Mouse (Mus musculus): ENCODE measurements at regions not wholly inside any gene's neighbourhood (a gene's known extent, or its start where the extent isn't known, plus 50 kb on each side); places are given as distances from the start of the nearest gene placed in this dataset.

DNA sequence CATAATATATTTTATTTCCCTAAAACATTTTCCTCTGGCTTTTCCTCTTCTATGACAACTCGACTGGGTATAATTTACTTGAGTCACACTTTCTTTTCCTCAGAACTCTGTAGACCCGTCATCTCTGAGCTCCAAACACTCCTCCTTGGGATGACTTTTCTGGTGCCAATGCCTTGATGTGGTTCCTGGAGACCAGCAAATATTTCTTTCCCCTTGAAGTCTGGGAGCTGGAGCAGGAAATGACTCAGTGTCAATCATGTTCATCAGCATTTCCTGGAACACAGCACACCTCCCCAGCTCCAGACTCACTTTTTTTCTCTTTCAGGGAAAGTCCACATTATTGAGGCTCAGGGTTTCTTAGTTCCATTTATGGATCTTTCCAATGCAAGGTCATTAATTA lies 197.3 kb upstream of the Irx3 start:
- Histone ChIP-seq H3K9ac (replicated peaks) (no peak overlapping the region), H3K4me2 (ENCODE audit: low read depth, low read length) (no peak overlapping the region), H3K4me3 (ENCODE audit: low read depth, low read length) (no peak overlapping the region), H3K27me3 (ENCODE audit: insufficient read depth, low read length) (0 out of 2 replicates have a peak, but pooled peaks cover 3% of the 10 kb centered on the region), H3K4me1 (ENCODE audit: insufficient read depth) (no peaks in the 10 kb centered on the region), H3K27ac (ENCODE audit: low read depth) (no peak overlapping the region), H3K36me3 (replicated peaks; ENCODE audit: insufficient read depth, low read length) (no peaks in the 10 kb centered on the region), H3K9me3 (ENCODE audit: low read length) (0 out of 2 replicates have a peak, but pooled peaks cover 3% of the 10 kb centered on the region)
- no peak for TF ChIP-seq EP300 (IDR thresholded peaks at IDR 0.05; ENCODE audit: low read depth)
- TF ChIP-seq CTCF (IDR thresholded peaks at IDR 0.05; ENCODE audit: low read depth): no peak
- DNase-seq (no peak), ATAC-seq (no peak)
- 70% methylated on average over 2 of the region's 2 CpGs for WGBS (ENCODE audit: insufficient replicate concordance)

DNA sequence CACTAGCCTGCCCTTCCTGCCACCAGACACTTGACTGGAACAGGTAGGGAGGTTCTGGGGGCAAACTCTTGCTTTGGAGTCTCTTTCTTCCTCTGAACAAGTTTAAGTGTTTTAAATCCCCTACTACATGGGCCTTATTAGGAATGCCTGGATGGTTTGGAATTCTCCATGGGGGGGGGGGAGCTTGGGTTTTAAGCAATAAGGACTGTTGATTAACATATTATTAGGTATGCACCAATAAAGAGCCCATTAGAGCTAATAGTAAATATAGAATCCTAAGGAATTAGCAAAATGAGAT lies 196.0 kb upstream of the Irx3 start:
- H3K9ac ChIP-seq (replicated peaks): no peak overlapping the region
- no peak overlapping the region for H3K27ac ChIP-seq (ENCODE audit: low read depth)
- H3K4me3 ChIP-seq (ENCODE audit: low read depth, low read length): no peak overlapping the region
- H3K36me3 ChIP-seq (replicated peaks; ENCODE audit: insufficient read depth, low read length): no peaks in the 10 kb centered on the region
- H3K9me3 ChIP-seq (ENCODE audit: low read length): 0 out of 2 replicates have a peak, but pooled peaks cover 3% of the 10 kb centered on the region
- no peak for ATAC-seq
- DNase-seq: no peak
- H3K4me1 ChIP-seq (ENCODE audit: insufficient read depth): no peaks in the 10 kb centered on the region
- 0 out of 2 replicates have a peak, but pooled peaks cover 8% of the 10 kb centered on the region for H3K27me3 ChIP-seq (ENCODE audit: insufficient read depth, low read length)
- TF ChIP-seq CTCF (IDR thresholded peaks at IDR 0.05; ENCODE audit: low read depth) (no peak), EP300 (IDR thresholded peaks at IDR 0.05; ENCODE audit: low read depth) (no peak)
- no peak overlapping the region for H3K4me2 ChIP-seq (ENCODE audit: low read depth, low read length)

DNA sequence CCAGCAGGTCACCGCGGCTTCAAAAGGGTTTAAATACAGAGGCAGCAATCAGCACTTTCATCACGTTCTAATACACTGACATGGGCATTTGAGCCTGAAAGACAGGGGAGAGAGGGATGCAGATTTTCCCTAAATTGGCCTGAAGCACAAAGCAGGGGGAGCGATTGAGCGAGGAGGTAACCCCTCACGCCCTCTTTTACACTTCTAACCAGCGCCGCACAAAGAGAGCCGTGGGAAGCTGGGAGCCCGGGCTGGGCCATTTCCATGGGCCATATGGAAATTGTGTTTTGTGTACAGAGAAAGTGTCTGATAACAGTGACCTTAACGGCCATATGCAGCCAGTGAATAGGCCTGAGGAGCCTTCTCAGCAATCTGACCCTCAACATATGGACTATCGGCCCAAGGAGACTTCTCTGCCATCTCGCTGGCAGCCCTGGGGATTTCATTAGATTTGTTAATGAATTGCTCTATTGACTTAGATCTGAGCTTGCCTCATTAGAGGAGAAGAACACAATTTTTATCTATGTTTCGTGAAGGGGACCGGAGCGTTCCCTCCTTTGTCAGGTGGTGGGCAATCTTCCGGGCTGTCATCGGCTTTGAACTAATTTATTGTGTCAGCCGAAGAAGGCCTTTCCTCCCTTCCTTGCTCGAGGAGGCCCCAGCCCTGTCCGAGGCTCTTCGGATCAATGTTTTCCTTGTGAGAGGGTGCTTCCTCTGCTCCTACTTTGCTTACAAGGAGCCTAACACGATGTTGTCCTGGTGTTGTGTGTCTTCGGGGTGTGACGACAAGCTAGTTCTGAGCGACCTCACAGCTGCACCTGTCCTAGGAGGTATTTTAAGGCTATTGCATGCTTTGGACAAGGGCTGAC lies 195.4 kb upstream of the Irx3 start:
- Histone ChIP-seq H3K36me3 (replicated peaks; ENCODE audit: insufficient read depth, low read length) (no peaks in the 10 kb centered on the region), H3K9ac (replicated peaks) (no peak overlapping the region), H3K9me3 (ENCODE audit: low read length) (0 out of 2 replicates have a peak, but pooled peaks cover 3% of the 10 kb centered on the region), H3K27me3 (ENCODE audit: insufficient read depth, low read length) (0 out of 2 replicates have a peak, but pooled peaks cover 9% of the 10 kb centered on the region), H3K4me1 (ENCODE audit: insufficient read depth) (no peaks in the 10 kb centered on the region), H3K27ac (ENCODE audit: low read depth) (no peak overlapping the region), H3K4me2 (ENCODE audit: low read depth, low read length) (no peak overlapping the region), H3K4me3 (ENCODE audit: low read depth, low read length) (no peak overlapping the region)
- 69% methylated on average over 26 of the region's 26 CpGs for WGBS (ENCODE audit: insufficient replicate concordance)
- no peak for TF ChIP-seq EP300 (IDR thresholded peaks at IDR 0.05; ENCODE audit: low read depth)
- TF ChIP-seq CTCF (IDR thresholded peaks at IDR 0.05; ENCODE audit: low read depth): no peak
- DNase-seq (no peak), ATAC-seq (no peak)

DNA sequence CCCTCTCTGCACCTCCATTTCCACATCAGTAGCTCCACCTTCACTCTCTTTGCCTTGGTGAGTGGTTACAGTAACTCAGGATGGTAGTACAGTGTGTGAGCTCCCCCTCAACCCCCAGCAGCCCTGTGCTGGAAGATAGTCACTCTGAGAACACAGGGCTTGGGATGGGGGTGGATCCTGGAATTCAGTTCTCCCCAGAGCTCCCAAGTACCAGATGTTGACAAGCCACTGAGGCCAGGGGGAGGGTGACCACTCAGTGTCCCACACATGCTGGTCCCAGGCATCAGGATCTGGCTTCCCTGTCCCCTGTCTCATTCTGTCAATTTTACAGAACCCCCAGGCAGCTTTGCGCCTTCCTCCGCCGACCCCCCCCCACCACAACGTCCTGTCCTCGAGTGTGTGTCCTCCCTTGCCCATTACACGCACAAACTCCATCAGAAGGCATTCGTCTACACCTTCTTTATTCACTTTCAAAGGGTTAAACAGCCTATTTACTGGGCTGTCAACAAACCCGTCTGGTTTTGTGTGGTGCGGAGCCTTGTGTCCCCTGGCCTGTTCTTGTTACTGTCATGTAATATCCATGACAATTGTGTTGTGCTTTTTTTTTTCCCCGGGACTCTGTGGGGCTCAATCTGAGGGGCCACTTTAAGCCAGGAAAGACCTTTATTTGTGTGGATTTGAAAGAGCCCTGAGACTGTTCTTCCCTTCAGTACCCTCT lies 194.6 kb upstream of the Irx3 start:
- H3K4me2 ChIP-seq (ENCODE audit: low read depth, low read length): no peak overlapping the region
- 62% methylated on average over 10 of the region's 10 CpGs for WGBS (ENCODE audit: insufficient replicate concordance)

DNA sequence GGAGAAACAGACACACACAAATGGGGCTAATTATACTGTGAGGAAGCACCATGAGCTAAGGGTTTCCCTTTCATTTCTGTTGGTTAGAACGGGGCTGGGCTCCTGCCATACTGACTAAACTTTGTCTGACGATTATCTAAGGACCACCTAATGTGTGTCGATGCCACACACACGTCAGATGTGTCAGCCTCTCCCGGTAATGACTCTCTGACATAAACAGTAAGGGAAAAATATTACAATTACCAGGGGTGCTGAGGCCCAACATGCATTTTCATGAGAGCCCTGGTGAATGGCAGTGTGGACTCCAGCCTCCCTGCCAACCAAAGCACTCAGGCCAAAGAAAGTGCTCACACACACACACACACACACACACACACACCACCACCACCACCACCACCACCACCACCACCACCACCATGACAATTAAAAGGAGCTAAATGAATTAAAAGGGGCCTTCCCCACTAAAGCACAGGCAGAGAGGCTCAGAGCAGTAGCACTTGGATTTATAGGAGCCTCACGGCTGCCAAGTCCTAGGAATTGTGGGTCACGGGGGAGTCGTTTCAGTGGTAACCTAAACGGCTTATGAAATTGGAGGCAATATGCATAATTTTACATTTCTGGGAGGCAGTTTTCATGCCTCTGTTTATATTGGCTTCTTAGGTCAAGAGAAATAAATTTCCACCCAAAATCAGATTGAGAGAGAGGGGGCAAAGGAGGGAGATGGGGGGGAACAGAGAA lies 193.7 kb upstream of the Irx3 start:
- H3K9ac ChIP-seq (replicated peaks): no peak overlapping the region
- 73% methylated on average over 9 of the region's 9 CpGs for WGBS (ENCODE audit: insufficient replicate concordance)
- no peaks in the 10 kb centered on the region for H3K4me1 ChIP-seq (ENCODE audit: insufficient read depth)
- H3K4me3 ChIP-seq (ENCODE audit: low read depth, low read length): no peak overlapping the region
- TF ChIP-seq CTCF (IDR thresholded peaks at IDR 0.05; ENCODE audit: low read depth) (no peak), EP300 (IDR thresholded peaks at IDR 0.05; ENCODE audit: low read depth) (no peak)
- DNase-seq (no peak), ATAC-seq (no peak)
- H3K4me2 ChIP-seq (ENCODE audit: low read depth, low read length): no peak overlapping the region
- H3K36me3 ChIP-seq (replicated peaks; ENCODE audit: insufficient read depth, low read length): no peaks in the 10 kb centered on the region
- H3K27me3 ChIP-seq (ENCODE audit: insufficient read depth, low read length): 0 out of 2 replicates have a peak, but pooled peaks cover 11% of the 10 kb centered on the region
- 0 out of 2 replicates have a peak, but pooled peaks cover 3% of the 10 kb centered on the region for H3K9me3 ChIP-seq (ENCODE audit: low read length)
- no peak overlapping the region for H3K27ac ChIP-seq (ENCODE audit: low read depth)

More for the DNA sequence above, 194.6 kb upstream of the Irx3 start:
- ATAC-seq: no peak
- Histone ChIP-seq H3K27me3 (ENCODE audit: insufficient read depth, low read length) (0 out of 2 replicates have a peak, but pooled peaks cover 11% of the 10 kb centered on the region), H3K27ac (ENCODE audit: low read depth) (no peak overlapping the region), H3K36me3 (replicated peaks; ENCODE audit: insufficient read depth, low read length) (no peaks in the 10 kb centered on the region), H3K4me1 (ENCODE audit: insufficient read depth) (no peaks in the 10 kb centered on the region), H3K9ac (replicated peaks) (no peak overlapping the region), H3K9me3 (ENCODE audit: low read length) (0 out of 2 replicates have a peak, but pooled peaks cover 3% of the 10 kb centered on the region), H3K4me3 (ENCODE audit: low read depth, low read length) (no peak overlapping the region)
- no peak for DNase-seq
- TF ChIP-seq EP300 (IDR thresholded peaks at IDR 0.05; ENCODE audit: low read depth) (no peak), CTCF (IDR thresholded peaks at IDR 0.05; ENCODE audit: low read depth) (no peak)

All from liver, postnatal 0 days (tissue).